Mouse (Mus musculus) midbrain, postnatal 0 days (tissue): Measurements from ENCODE around the gene Tmem235. TPM values are rescaled to one million over a fixed set of nuclear protein-coding genes. Genes with fewer than 3 reads are reported as not detected.

Experiments used
- ATAC-seq: fragments of 200-750 bp; cut with Nextera tagmentation; 2 replicates; pipeline ENCODE4 v1.8.0; 2017; ENCODE audit warnings: moderate number of reproducible peaks, mild to moderate bottlenecking, moderate TSS enrichment, moderate library complexity; ENCODE audit not compliant: low FRiP score
- DNase-seq: peaks from one replicate; pipeline ENCODE4 v3.0.0-alpha.2; 2015; ENCODE audit warnings: low spot score
- H3K27ac ChIP-seq: fragments of 300-500 bp; sonication (generic); 2 replicates; pipeline ENCODE4 v1.5.1; 2014; ENCODE audit warnings: low read depth, mild to moderate bottlenecking, low read length, mixed read lengths
- H3K27me3 ChIP-seq: fragments of 300-500 bp; sonication (generic); 2 replicates; pipeline ENCODE4 v1.6.1; 2014; ENCODE audit warnings: low read length, control low read depth, mixed read lengths; ENCODE audit not compliant: insufficient read depth
- H3K36me3 ChIP-seq: fragments of 300-500 bp; sonication (generic); 2 replicates; pipeline ENCODE4 v1.6.1; 2014; ENCODE audit warnings: low read length, control low read depth, mixed read lengths; ENCODE audit not compliant: insufficient read depth
- H3K4me1 ChIP-seq: fragments of 300-500 bp; sonication (generic); 2 replicates; pipeline ENCODE4 v1.6.1; 2014; ENCODE audit warnings: mild to moderate bottlenecking, control low read depth, antibody characterized with exemption, low read length, mixed read lengths; ENCODE audit not compliant: insufficient read depth
- H3K4me2 ChIP-seq: fragments of 300-500 bp; sonication (generic); 2 replicates; pipeline ENCODE4 v1.6.1; 2014; ENCODE audit warnings: low read depth, mild to moderate bottlenecking, low read length, mixed read lengths; ENCODE audit not compliant: poor library complexity, severe bottlenecking
- H3K4me3 ChIP-seq: fragments of 300-500 bp; sonication (generic); 2 replicates; pipeline ENCODE4 v1.5.1; 2014; ENCODE audit warnings: low read depth, mild to moderate bottlenecking, low read length, moderate library complexity
- H3K9ac ChIP-seq: fragments of 300-500 bp; sonication (generic); replicated peaks from 2 replicates; pipeline ENCODE4 v1.6.1; 2014; ENCODE audit warnings: mild to moderate bottlenecking, low read length, moderate library complexity, mixed read lengths; ENCODE audit not compliant: poor library complexity, severe bottlenecking
- H3K9me3 ChIP-seq: fragments of 300-500 bp; sonication (generic); 2 replicates; pipeline ENCODE4 v1.6.1; 2016; ENCODE audit warnings: low read length, control low read depth
- CTCF ChIP-seq: IDR thresholded peaks from 2 replicates; pipeline ENCODE4 v1.5.1; 2016; ENCODE audit warnings: antibody characterized with exemption, mild to moderate bottlenecking
- WGBS: fragments of 180-500 bp; shearing (Covaris S2); extraction: QIAGEN DNeasy Blood & Tissue Kit; methylation state at CpG from one replicate; pipeline ENCODE4 v1.1.7; 2014; 5-methylcytosine and 5-hydroxymethylcytosine counted together
- polyA plus RNA-seq: library from polyadenylated mRNA; unstranded; fragments of >200 nt; fragmentation: Nextera tagmentation; extraction: Ambion mirVana; gene quantifications from 2 replicates; pipeline ENCODE4 v1.2.1, GENCODE M21; 2015
- total RNA-seq: library from RNA; depleted of rRNA; stranded (reverse); fragments of >200 nt; gene quantifications from 2 replicates; pipeline ENCODE4 v1.2.3, GENCODE M21; 2014

Gene Tmem235
- total and polyA plus RNA-seq, 2 experiments from 2014 or later, result 0.16 TPM; not detected in 1

DNA sequence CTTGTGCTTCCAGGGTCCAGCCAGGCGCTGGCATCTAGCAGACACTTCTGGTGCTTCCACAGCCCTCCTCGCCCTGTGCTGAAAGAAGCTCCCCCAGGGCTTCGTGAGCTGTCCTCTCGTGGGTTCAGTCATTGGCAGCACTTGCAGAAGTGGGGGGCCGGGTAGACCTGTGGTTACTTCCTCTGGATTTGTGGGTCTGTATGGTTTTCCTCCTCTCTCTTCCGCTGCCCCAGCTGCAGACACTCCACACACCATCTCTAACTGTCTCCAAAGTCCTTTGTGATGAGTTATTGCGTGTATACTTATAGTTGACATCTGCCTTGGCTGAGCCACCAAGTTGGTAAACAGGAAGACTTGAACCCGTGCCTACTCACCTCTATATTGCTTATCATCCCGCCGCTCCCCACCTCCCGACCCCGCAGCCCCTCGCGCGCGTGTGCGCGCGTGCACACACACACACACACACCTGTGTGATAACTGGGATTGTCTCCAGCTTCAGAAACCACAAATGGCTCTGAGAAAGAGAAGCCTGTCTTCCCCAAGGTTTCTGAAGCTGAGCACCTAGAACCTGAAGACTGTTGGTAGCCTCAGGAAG is 31.1 kb downstream of the Tmem235 start:
- no peak for TF ChIP-seq CTCF
- Histone ChIP-seq H3K27me3 (no peaks in the 10 kb centered on the region; the same call in 1 of the 2 replicates), H3K36me3 (no peaks in the 10 kb centered on the region), H3K4me3 (no peak overlapping the region), H3K27ac (no peak overlapping the region), H3K9me3 (no peaks in the 10 kb centered on the region), H3K9ac (no peak overlapping the region), H3K4me1 (peaks cover 19% of the 10 kb centered on the region), H3K4me2 (no peak overlapping the region)
- 94% methylated on average over 19 of the region's 19 CpGs for WGBS
- ATAC-seq (no peak), DNase-seq (no peak)

GRCm38 (mm10) chr11:117892199-117892598 is 31.6 kb downstream of the Tmem235 start:
- 59% methylated on average over 6 of the region's 6 CpGs for WGBS

DNA sequence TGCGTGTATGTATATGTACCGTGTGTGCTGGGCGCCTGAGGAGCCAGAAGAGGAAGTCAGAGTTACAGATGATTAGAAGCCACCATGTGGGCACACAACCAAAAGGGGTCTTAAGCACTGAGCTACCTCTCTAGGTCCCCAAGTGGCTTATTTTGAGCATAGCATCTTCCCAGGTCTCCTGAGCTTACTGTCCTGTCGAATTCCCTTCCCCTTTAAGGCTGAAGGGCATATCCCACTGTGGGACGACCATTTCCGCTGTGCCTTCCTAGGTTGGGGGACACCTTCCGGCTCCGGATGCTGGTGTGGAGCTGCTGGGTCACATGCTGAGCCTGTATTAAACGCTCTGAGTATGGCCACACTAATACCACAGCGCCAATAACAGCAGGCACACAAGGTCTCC is 34.1 kb downstream of the Tmem235 start:
- Histone ChIP-seq H3K4me1 (peaks cover 8% of the 10 kb centered on the region), H3K27ac (no peak overlapping the region), H3K4me2 (no peak overlapping the region), H3K9me3 (no peaks in the 10 kb centered on the region), H3K36me3 (no peaks in the 10 kb centered on the region), H3K4me3 (no peak overlapping the region), H3K27me3 (no peaks in the 10 kb centered on the region), H3K9ac (no peak overlapping the region)
- WGBS, result 64% methylated on average over 10 of the region's 10 CpGs
- no peak for TF ChIP-seq CTCF
- DNase-seq, result no peak
- ATAC-seq, result no peak

More at GRCm38 (mm10) chr11:117892199-117892598, 31.6 kb downstream of the Tmem235 start:
- Histone ChIP-seq H3K27ac (no peak overlapping the region), H3K4me2 (no peak overlapping the region), H3K4me3 (no peak overlapping the region), H3K9me3 (no peaks in the 10 kb centered on the region), H3K9ac (no peak overlapping the region), H3K27me3 (no peaks in the 10 kb centered on the region; the same call in 1 of the 2 replicates), H3K36me3 (no peaks in the 10 kb centered on the region), H3K4me1 (peaks cover 19% of the 10 kb centered on the region)
- DNase-seq (no peak), ATAC-seq (no peak)
- TF ChIP-seq CTCF, result no peak

DNA sequence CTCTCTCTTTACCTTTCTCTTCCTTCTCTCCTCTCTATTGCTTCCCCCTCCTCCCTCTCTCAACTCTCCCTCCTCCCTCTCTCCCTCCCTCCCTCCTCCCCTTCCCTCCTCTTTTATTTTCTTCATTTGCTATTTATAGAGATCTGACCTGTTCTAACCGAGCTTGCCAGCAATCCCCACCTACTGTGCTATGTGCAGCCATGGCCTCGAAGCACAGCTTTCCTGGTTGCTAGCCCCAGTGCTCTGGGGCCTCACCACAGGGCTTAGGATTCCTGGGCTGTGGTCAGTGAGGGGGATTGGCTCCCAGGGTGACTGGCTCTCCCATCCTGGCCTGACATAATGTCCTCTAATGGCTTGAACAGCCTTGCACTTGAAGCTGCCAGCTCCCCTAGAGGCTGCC is 36.0 kb downstream of the Tmem235 start:
- H3K27ac ChIP-seq, result no peak overlapping the region
- no peak for DNase-seq
- ATAC-seq, result no peak
- no peaks in the 10 kb centered on the region for H3K4me1 ChIP-seq
- H3K9me3 ChIP-seq, result no peaks in the 10 kb centered on the region
- H3K27me3 ChIP-seq, result no peaks in the 10 kb centered on the region
- H3K9ac ChIP-seq, result no peak overlapping the region
- H3K36me3 ChIP-seq, result no peaks in the 10 kb centered on the region
- no peak for TF ChIP-seq CTCF
- no peak overlapping the region for H3K4me2 ChIP-seq
- H3K4me3 ChIP-seq, result no peak overlapping the region
- WGBS, result 43% methylated on average over 2 of the region's 2 CpGs

DNA sequence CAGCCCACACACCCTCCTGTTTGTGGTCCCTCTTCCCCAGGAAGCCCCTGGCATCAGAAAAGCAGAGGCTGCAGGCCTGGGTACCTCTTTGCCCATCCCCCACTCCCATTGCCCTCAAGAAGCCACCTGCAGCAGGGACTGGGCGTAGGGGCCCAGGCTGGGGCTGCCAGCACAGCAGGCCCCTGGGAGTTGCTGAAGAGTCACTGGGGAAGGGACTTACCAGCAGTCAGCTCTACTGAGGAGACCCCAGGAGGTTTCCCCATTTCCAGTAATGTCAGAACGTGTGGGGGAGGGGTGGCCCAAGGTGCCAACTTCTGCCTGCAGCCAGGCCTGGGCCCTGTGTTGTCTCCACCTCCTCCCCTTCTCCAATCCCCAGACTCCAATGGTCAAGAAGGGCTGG is 41.7 kb downstream of the Tmem235 start:
- Histone ChIP-seq H3K27me3 (no peaks in the 10 kb centered on the region), H3K36me3 (no peaks in the 10 kb centered on the region), H3K4me1 (no peaks in the 10 kb centered on the region), H3K27ac (no peak overlapping the region), H3K4me3 (no peak overlapping the region), H3K4me2 (no peak overlapping the region), H3K9ac (no peak overlapping the region), H3K9me3 (no peaks in the 10 kb centered on the region)
- no peak for TF ChIP-seq CTCF
- 70% methylated on average over 2 of the region's 2 CpGs for WGBS
- DNase-seq (no peak), ATAC-seq (no peak)

GRCm38 (mm10) chr11:117904442-117904841 is 43.9 kb downstream of the Tmem235 start:
- Histone ChIP-seq H3K4me1 (no peaks in the 10 kb centered on the region), H3K4me3 (no peak overlapping the region), H3K27me3 (no peaks in the 10 kb centered on the region), H3K9ac (no peak overlapping the region), H3K9me3 (no peaks in the 10 kb centered on the region), H3K4me2 (no peak overlapping the region), H3K27ac (no peak overlapping the region), H3K36me3 (no peaks in the 10 kb centered on the region)
- no peak for ATAC-seq
- no peak for TF ChIP-seq CTCF
- 87% methylated on average over 8 of the region's 8 CpGs for WGBS
- DNase-seq, result no peak
